Mouse (Mus musculus) midbrain, postnatal 0 days (tissue): ENCODE results near the gene Erlin1. TPM values are rescaled to one million over a fixed set of nuclear protein-coding genes. Genes with fewer than 3 reads are reported as not detected.

Experiments
- ATAC-seq: fragments of 200-750 bp; cut with Nextera tagmentation; 2 replicates; pipeline ENCODE4 v1.8.0; 2017; ENCODE audit warnings: moderate number of reproducible peaks, mild to moderate bottlenecking, moderate TSS enrichment, moderate library complexity; ENCODE audit not compliant: low FRiP score
- DNase-seq: peaks from one replicate; pipeline ENCODE4 v3.0.0-alpha.2; 2015; ENCODE audit warnings: low spot score
- H3K27ac ChIP-seq: fragments of 300-500 bp; sonication (generic); 2 replicates; pipeline ENCODE4 v1.5.1; 2014; ENCODE audit warnings: low read depth, mild to moderate bottlenecking, low read length, mixed read lengths
- H3K27me3 ChIP-seq: fragments of 300-500 bp; sonication (generic); 2 replicates; pipeline ENCODE4 v1.6.1; 2014; ENCODE audit warnings: low read length, control low read depth, mixed read lengths; ENCODE audit not compliant: insufficient read depth
- H3K36me3 ChIP-seq: fragments of 300-500 bp; sonication (generic); 2 replicates; pipeline ENCODE4 v1.6.1; 2014; ENCODE audit warnings: low read length, control low read depth, mixed read lengths; ENCODE audit not compliant: insufficient read depth
- H3K4me1 ChIP-seq: fragments of 300-500 bp; sonication (generic); 2 replicates; pipeline ENCODE4 v1.6.1; 2014; ENCODE audit warnings: mild to moderate bottlenecking, control low read depth, antibody characterized with exemption, low read length, mixed read lengths; ENCODE audit not compliant: insufficient read depth
- H3K4me2 ChIP-seq: fragments of 300-500 bp; sonication (generic); 2 replicates; pipeline ENCODE4 v1.6.1; 2014; ENCODE audit warnings: low read depth, mild to moderate bottlenecking, low read length, mixed read lengths; ENCODE audit not compliant: poor library complexity, severe bottlenecking
- H3K4me3 ChIP-seq: fragments of 300-500 bp; sonication (generic); 2 replicates; pipeline ENCODE4 v1.5.1; 2014; ENCODE audit warnings: low read depth, mild to moderate bottlenecking, low read length, moderate library complexity
- H3K9ac ChIP-seq: fragments of 300-500 bp; sonication (generic); replicated peaks from 2 replicates; pipeline ENCODE4 v1.6.1; 2014; ENCODE audit warnings: mild to moderate bottlenecking, low read length, moderate library complexity, mixed read lengths; ENCODE audit not compliant: poor library complexity, severe bottlenecking
- H3K9me3 ChIP-seq: fragments of 300-500 bp; sonication (generic); 2 replicates; pipeline ENCODE4 v1.6.1; 2016; ENCODE audit warnings: low read length, control low read depth
- CTCF ChIP-seq: IDR thresholded peaks from 2 replicates; pipeline ENCODE4 v1.5.1; 2016; ENCODE audit warnings: antibody characterized with exemption, mild to moderate bottlenecking
- WGBS: fragments of 180-500 bp; shearing (Covaris S2); extraction: QIAGEN DNeasy Blood & Tissue Kit; methylation state at CpG from one replicate; pipeline ENCODE4 v1.1.7; 2014; 5-methylcytosine and 5-hydroxymethylcytosine counted together
- polyA plus RNA-seq: library from polyadenylated mRNA; unstranded; fragments of >200 nt; fragmentation: Nextera tagmentation; extraction: Ambion mirVana; gene quantifications from 2 replicates; pipeline ENCODE4 v1.2.1, GENCODE M21; 2015
- total RNA-seq: library from RNA; depleted of rRNA; stranded (reverse); fragments of >200 nt; gene quantifications from 2 replicates; pipeline ENCODE4 v1.2.3, GENCODE M21; 2014

Gene Erlin1
- total and polyA plus RNA-seq, 2 experiments from 2014 or later: 9.8 to 16.4 TPM

DNA sequence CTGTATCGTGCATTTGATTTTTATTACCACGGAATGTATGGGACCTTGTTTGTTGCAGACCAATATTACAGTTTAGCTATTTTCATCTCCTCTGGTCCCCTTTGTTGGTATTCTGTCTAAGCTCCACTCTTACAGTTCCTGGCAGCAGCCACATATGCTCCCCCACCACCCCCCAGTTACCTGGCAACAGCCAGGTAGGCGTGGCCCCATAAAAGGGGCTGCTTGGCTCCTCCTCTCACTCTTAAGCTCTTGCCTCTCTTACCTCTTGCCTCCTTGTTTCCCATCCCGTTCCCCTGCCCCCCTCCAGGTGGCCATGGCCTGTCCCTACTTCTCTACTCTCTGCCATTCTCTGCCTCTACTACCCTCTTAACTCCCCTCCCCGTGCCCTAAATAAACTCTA, 1.6 kb upstream of the Erlin1 start:
- Histone ChIP-seq H3K9ac (no peak overlapping the region), H3K27me3 (no peaks in the 10 kb centered on the region), H3K4me2 (no peak overlapping the region), H3K9me3 (no peaks in the 10 kb centered on the region), H3K4me1 (no peaks in the 10 kb centered on the region), H3K27ac (no peak overlapping the region), H3K4me3 (no peak overlapping the region), H3K36me3 (peaks cover 15% of the 10 kb centered on the region)
- TF ChIP-seq CTCF: no peak
- DNase-seq (no peak), ATAC-seq (no peak)
- WGBS: 61% methylated on average over 5 of the region's 5 CpGs

DNA sequence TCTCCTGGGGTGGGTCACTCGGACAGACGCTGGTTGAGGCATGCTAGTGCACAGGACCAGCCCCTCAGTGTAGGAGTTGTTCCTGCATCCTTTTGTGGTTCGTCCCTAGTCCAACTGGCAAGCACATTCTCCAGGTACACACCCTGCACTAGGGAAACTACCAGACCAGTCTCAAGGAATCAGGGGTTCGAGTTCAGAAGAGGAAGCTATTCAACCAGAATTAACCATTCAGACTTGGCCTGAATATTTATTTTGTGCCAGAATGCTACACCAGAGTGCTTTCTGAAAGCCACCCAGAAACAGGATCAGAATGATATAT, 288 bp upstream of the Erlin1 start:
- DNase-seq: no peak
- no peaks in the 10 kb centered on the region for H3K4me1 ChIP-seq
- 7% methylated on average over 4 of the region's 4 CpGs for WGBS
- peak overlapping the region; percentile 62; the same call in 1 of the 2 replicates for H3K9ac ChIP-seq
- peaks cover 5% of the 10 kb centered on the region; the same call in 1 of the 2 replicates for H3K36me3 ChIP-seq
- H3K4me3 ChIP-seq: peak overlapping the region; percentile 71
- no peak for ATAC-seq
- H3K27me3 ChIP-seq: no peaks in the 10 kb centered on the region
- TF ChIP-seq CTCF: no peak
- H3K4me2 ChIP-seq: peak overlapping the region; percentile 87
- H3K27ac ChIP-seq: peak overlapping the region; percentile 71
- no peaks in the 10 kb centered on the region for H3K9me3 ChIP-seq

DNA sequence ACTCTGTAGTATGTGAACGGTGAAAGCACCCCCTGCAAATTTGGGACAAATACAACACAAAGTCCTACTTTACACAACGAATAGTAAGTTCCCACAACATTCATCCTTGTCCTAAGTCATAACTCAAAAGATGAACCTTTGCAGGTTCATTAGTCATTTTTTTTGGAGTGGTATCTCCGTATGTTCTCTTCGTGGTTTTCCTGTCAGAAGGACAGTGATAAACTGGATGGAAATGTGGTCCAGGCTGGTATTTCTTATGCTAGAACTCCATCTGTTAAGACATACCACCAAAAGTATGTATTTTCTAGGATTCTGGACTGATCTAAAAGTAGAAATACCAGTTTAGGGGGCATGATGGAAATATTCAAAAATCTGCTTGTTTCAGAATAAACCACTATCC, 1.4 kb downstream of the Erlin1 start:
- H3K4me1 ChIP-seq: no peaks in the 10 kb centered on the region
- 86% methylated on average over 4 of the region's 4 CpGs for WGBS
- TF ChIP-seq CTCF: no peak
- H3K9me3 ChIP-seq: no peaks in the 10 kb centered on the region
- H3K27me3 ChIP-seq: no peaks in the 10 kb centered on the region
- ATAC-seq (no peak), DNase-seq (no peak)
- peak overlapping the region; percentile 87 for H3K4me2 ChIP-seq
- peak overlapping the region; percentile 71 for H3K4me3 ChIP-seq
- no peak overlapping the region for H3K27ac ChIP-seq
- H3K9ac ChIP-seq: no peak overlapping the region
- peaks cover 4% of the 10 kb centered on the region; the same call in 1 of the 2 replicates for H3K36me3 ChIP-seq

DNA sequence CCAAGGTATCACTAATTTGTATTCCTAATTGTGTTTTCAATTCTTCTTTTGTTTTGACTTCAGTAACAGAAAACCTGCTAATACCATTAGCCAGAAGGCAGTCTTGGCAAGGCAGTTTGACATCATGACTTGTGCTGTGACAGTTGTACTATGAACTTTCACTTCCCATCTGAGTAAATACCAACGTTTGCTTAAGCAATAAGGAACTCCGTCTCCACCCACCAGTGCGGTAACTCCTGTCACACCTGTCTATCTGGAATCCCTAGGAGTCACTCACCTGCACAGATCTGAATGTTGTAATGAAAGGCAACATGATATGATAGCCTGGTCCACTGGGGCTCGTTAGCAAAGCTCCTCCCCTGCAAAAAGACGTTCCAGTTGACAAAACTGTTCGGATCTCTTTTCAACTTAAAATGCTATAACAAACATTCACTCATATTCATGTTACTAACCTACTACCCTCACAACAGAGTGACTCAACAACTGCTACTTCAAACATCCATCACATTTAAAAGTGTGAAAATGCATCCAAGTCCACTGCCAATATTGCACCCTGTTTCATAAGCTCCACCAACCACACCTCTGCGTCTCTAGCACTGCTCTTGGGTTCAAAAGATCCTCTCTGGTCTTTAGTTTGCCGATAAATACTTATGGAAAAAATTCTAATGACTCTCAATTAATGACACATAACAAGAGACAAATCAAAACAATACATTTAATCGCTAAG, 2.1 kb downstream of the Erlin1 start:
- no peak for DNase-seq
- Histone ChIP-seq H3K9ac (no peak overlapping the region), H3K9me3 (no peaks in the 10 kb centered on the region)

DNA sequence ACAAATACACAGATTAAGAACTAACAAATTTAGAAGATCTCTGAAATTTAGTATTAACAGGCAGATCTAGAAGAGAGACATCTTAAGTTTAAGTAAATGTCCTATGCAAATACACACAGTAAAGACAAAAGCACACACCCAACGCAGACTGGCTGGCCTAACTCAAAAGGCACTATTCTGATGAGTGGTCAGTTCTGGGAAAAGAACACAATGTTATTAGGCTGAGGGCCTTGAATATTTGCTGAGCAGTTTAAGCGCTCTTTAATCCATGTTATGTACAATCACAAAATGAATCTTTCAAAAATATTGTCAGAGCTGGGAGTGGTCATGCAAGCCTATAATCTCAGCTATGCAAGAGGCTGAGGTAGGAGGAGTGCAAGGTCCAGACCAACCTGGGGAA, 4.9 kb downstream of the Erlin1 start:
- Histone ChIP-seq H3K4me1 (no peaks in the 10 kb centered on the region), H3K4me3 (no peak overlapping the region), H3K4me2 (no peak overlapping the region), H3K9me3 (no peaks in the 10 kb centered on the region), H3K27ac (no peak overlapping the region), H3K9ac (no peak overlapping the region), H3K36me3 (peaks cover 6% of the 10 kb centered on the region), H3K27me3 (no peaks in the 10 kb centered on the region)
- 97% methylated on average over 2 of the region's 2 CpGs for WGBS
- ATAC-seq (no peak), DNase-seq (no peak)
- TF ChIP-seq CTCF: no peak

More for the DNA sequence above, 2.1 kb downstream of the Erlin1 start:
- Histone ChIP-seq H3K4me3 (no peak overlapping the region), H3K4me1 (no peaks in the 10 kb centered on the region), H3K36me3 (peaks cover under 1% of the 10 kb centered on the region; the same call in 1 of the 2 replicates), H3K27me3 (no peaks in the 10 kb centered on the region), H3K4me2 (no peak overlapping the region), H3K27ac (no peak overlapping the region)
- WGBS: 81% methylated on average over 9 of the region's 9 CpGs
- no peak for TF ChIP-seq CTCF
- ATAC-seq: no peak

DNA sequence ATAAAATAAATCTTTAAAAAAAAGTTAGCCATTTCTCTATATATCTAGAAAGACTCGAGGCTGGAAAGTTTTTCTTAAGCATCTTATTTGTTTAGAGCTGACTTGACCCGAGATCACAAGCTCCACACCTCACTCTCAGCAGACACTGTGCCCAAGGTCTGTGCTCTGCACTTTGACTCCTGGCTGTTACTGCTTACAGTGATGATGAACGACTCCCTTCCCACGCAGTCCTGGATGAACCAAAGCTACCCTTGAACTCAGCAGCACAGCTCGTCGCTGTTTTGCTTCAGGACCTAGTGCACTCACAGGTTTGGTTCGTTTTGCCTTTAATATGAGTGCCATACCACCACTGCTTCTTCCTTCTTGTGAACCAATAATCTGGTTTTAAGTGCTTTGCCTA, 5.8 kb downstream of the Erlin1 start:
- 95% methylated on average over 7 of the region's 7 CpGs for WGBS
- no peak overlapping the region for H3K9ac ChIP-seq
- no peaks in the 10 kb centered on the region for H3K9me3 ChIP-seq
- H3K27ac ChIP-seq: no peak overlapping the region
- no peak for TF ChIP-seq CTCF
- no peaks in the 10 kb centered on the region for H3K27me3 ChIP-seq
- DNase-seq (no peak), ATAC-seq (no peak)
- H3K4me3 ChIP-seq: no peak overlapping the region
- H3K4me2 ChIP-seq: no peak overlapping the region
- H3K36me3 ChIP-seq: peaks cover 13% of the 10 kb centered on the region
- no peaks in the 10 kb centered on the region for H3K4me1 ChIP-seq
